ENCODE assay signal across 27 mouse cellular contexts in genomic region chr19:30924032-30924431, GRCm38 (mm10).
DNase-seq lines count a peak whose midpoint lies in the region; ATAC-seq and TF ChIP-seq lines count a peak whose summit lies in the region.
"Had no signal": no experiment of that assay in that cellular context is flagged by ENCODE, and none has a peak within 500 bp of the region (broad histone marks: within the 10 kb centered on the region; RNA-seq: fewer than 3 reads in every experiment).

No protein-coding gene starts in this region.

- no peak overlapping the region for H3ac ChIP-seq in C2C12 (ENCODE audit: control insufficient read depth, insufficient read length, low read depth)

- H3K4me2 ChIP-seq in midbrain, embryonic 15.5 days = no peak overlapping the region
- H3K4me2 ChIP-seq: heart, embryonic 12.5 days; hindbrain, embryonic 14.5 days; kidney, embryonic 15.5 days; liver, embryonic 12.5 days; midbrain, embryonic 13.5 days had no signal

- no peak for TF ChIP-seq POLR2A in embryonic fibroblast, embryonic 13.5 days (IDR thresholded peaks at IDR 0.05; ENCODE audit: low read depth, low read length)

- H3K36me3 ChIP-seq in C2C12 (ENCODE audit: control insufficient read depth, insufficient read depth) (no peaks in the 10 kb centered on the region), G1E (replicated peaks) (no peaks in the 10 kb centered on the region)
- no peaks in the 10 kb centered on the region for H3K36me3 ChIP-seq in midbrain, embryonic 15.5 days (replicated peaks)
- H3K36me3 ChIP-seq: forebrain, embryonic 10.5 days; heart, embryonic 12.5 days; kidney, embryonic 15.5 days; liver, embryonic 12.5 days; midbrain, embryonic 13.5 days had no signal

- 91% methylated on average over 1 of the region's 1 CpGs for WGBS in midbrain, embryonic 15.5 days

- DNase-seq in G1E (ENCODE audit: low spot score) = no peak
- DNase-seq in thymus, postnatal 36 days = no peak
- DNase-seq in urinary bladder, postnatal 4 days (ENCODE audit: low spot score in 2 of 2) = no peak
- no peak for DNase-seq in spleen, postnatal 36 days (ENCODE audit: low spot score in 2 of 2)
- DNase-seq: adrenal gland, adult 8-10 months; cerebellum, adult 2 months; cerebellum, postnatal 25 days; gastrocnemius, adult 2 months; gastrocnemius, postnatal 36 days; heart, adult 2 months; kidney, adult 18-20 months; kidney, postnatal 4 days; layer of hippocampus, postnatal 36 days; left cerebral cortex, postnatal 4 days; liver, postnatal 0 days; right cerebral cortex, adult 18-20 months had no signal

- no peaks in the 10 kb centered on the region for H3K79me3 ChIP-seq in C2C12 (ENCODE audit: low read depth)

- H3K9me3 ChIP-seq in G1E (replicated peaks) = no peaks in the 10 kb centered on the region
- H3K9me3 ChIP-seq in midbrain, embryonic 15.5 days = no peaks in the 10 kb centered on the region
- H3K9me3 ChIP-seq: forebrain, embryonic 10.5 days; kidney, embryonic 15.5 days; liver, embryonic 12.5 days; midbrain, embryonic 13.5 days had no signal

- H3K4me3 ChIP-seq in C2C12 (ENCODE audit: insufficient read depth, poor library complexity, severe bottlenecking) (no peak overlapping the region), G1E (ENCODE audit: low read depth, low read length) (no peak overlapping the region)
- H3K4me3 ChIP-seq in embryonic fibroblast, embryonic 13.5 days (ENCODE audit: insufficient read depth, low read length) = no peak overlapping the region
- no peak overlapping the region for H3K4me3 ChIP-seq in midbrain, embryonic 15.5 days
- H3K4me3 ChIP-seq: forebrain, embryonic 10.5 days; gastrocnemius, adult 2 months; heart, adult 2 months; heart, embryonic 12.5 days; kidney, embryonic 15.5 days; liver, embryonic 12.5 days; midbrain, embryonic 13.5 days had no signal

- no peak overlapping the region for H3K9ac ChIP-seq in midbrain, embryonic 15.5 days
- H3K9ac ChIP-seq: heart, embryonic 12.5 days; hindbrain, embryonic 14.5 days; kidney, embryonic 15.5 days; liver, embryonic 12.5 days; liver, postnatal 0 days; midbrain, embryonic 13.5 days had no signal

- H3K4me1 ChIP-seq in G1E (ENCODE audit: insufficient read depth, low read depth, low read length) = peaks cover 6% of the 10 kb centered on the region
- no peaks in the 10 kb centered on the region for H3K4me1 ChIP-seq in embryonic fibroblast, embryonic 13.5 days (ENCODE audit: control insufficient read depth, insufficient read depth, low read length)
- H3K4me1 ChIP-seq in midbrain, embryonic 15.5 days = no peaks in the 10 kb centered on the region
- H3K4me1 ChIP-seq: forebrain, embryonic 10.5 days; kidney, embryonic 15.5 days; liver, embryonic 12.5 days; midbrain, embryonic 13.5 days had no signal

- H3K27ac ChIP-seq in embryonic fibroblast, embryonic 13.5 days (ENCODE audit: insufficient read depth, low read length) = peak overlapping the region; percentile 86
- H3K27ac ChIP-seq in midbrain, embryonic 15.5 days = no peak overlapping the region
- H3K27ac ChIP-seq: forebrain, embryonic 10.5 days; gastrocnemius, adult 2 months; heart, adult 2 months; hindbrain, embryonic 14.5 days; kidney, embryonic 15.5 days; liver, embryonic 12.5 days; macrophage; midbrain, embryonic 13.5 days had no signal

- H3K27me3 ChIP-seq in C2C12 (ENCODE audit: control insufficient read depth, insufficient read depth, insufficient read length) (no peaks in the 10 kb centered on the region), G1E (ENCODE audit: insufficient read depth, low read length) (no peaks in the 10 kb centered on the region)
- no peaks in the 10 kb centered on the region for H3K27me3 ChIP-seq in midbrain, embryonic 15.5 days (replicated peaks)
- H3K27me3 ChIP-seq: heart, embryonic 12.5 days; kidney, embryonic 15.5 days; liver, embryonic 12.5 days; midbrain, embryonic 13.5 days had no signal

- 0 out of 2 replicates have a peak, but pooled peaks have one; percentile 15 for ATAC-seq in G1E (ENCODE audit: extremely low read depth, insufficient number of reproducible peaks, low FRiP score, poor library complexity, severe bottlenecking)
- no peak for ATAC-seq in midbrain, embryonic 15.5 days (replicated peaks)
- ATAC-seq: forebrain, embryonic 16.5 days; liver, embryonic 12.5 days; liver, postnatal 0 days; midbrain, embryonic 13.5 days had no signal

- H3K79me2 ChIP-seq in C2C12 (ENCODE audit: control insufficient read depth, insufficient read depth) = no peaks in the 10 kb centered on the region

- TF ChIP-seq CTCF in C2C12 (IDR thresholded peaks at IDR 0.05; ENCODE audit: control insufficient read depth, insufficient read depth, insufficient read length) (no peak), G1E (IDR thresholded peaks at IDR 0.05; ENCODE audit: low read depth, low read length) (no peak)
- no peak for TF ChIP-seq CTCF in embryonic fibroblast, embryonic 13.5 days (IDR thresholded peaks at IDR 0.05; ENCODE audit: borderline replicate concordance, insufficient read depth, low read length)

TF ChIP-seq in C2C12, 6 proteins besides CTCF, POLR2A, EP300 and RAD21:
- TF ChIP-seq USF1 (IDR thresholded peaks at IDR 0.05; ENCODE audit: low read depth) (no peak), FOSL1 (IDR thresholded peaks at IDR 0.05; ENCODE audit: insufficient read depth, low read length, poor library complexity, severe bottlenecking) (no peak), MYOG (IDR thresholded peaks at IDR 0.05; ENCODE audit: control insufficient read depth, extremely low read depth, insufficient read length) (no peak), MYOD1 (IDR thresholded peaks at IDR 0.05; ENCODE audit: control insufficient read depth, insufficient read length, low read depth) (peak; percentile 83), MAX (IDR thresholded peaks at IDR 0.05) (no peak), CEBPB (IDR thresholded peaks at IDR 0.05; ENCODE audit: low read depth) (peak; percentile 74)
